Mouse (Mus musculus) embryonic facial prominence, embryonic 11.5 days (tissue): ENCODE data around the gene Ms4a15. TPM values are rescaled to one million over a fixed set of nuclear protein-coding genes. Genes with fewer than 3 reads are reported as not detected.

Experiments
- ATAC-seq: fragments of 200-750 bp; cut with Nextera tagmentation; replicated peaks from 2 replicates; pipeline ENCODE4 v1.8.0; 2017; ENCODE audit warnings: low read depth; ENCODE audit not compliant: insufficient number of reproducible peaks, low FRiP score, low TSS enrichment
- DNase-seq: peaks from one replicate; pipeline ENCODE4 v3.0.0-alpha.2; 2015; ENCODE audit warnings: low spot score
- H3K27ac ChIP-seq: fragments of 300-500 bp; sonication (generic); replicated peaks from 2 replicates; pipeline ENCODE4 v1.5.1; 2014; ENCODE audit warnings: mild to moderate bottlenecking, low read depth, low read length, control low read depth
- H3K27me3 ChIP-seq: fragments of 300-500 bp; sonication (generic); 2 replicates; pipeline ENCODE4 v1.6.1; 2014; ENCODE audit warnings: mild to moderate bottlenecking, low read length, moderate library complexity, mixed read lengths; ENCODE audit not compliant: control insufficient read depth, insufficient read depth
- H3K36me3 ChIP-seq: fragments of 300-500 bp; sonication (generic); replicated peaks from 2 replicates; pipeline ENCODE4 v1.6.1; 2014; ENCODE audit warnings: low read depth, mild to moderate bottlenecking, low read length, moderate library complexity, mixed read lengths; ENCODE audit not compliant: control insufficient read depth, insufficient read depth
- H3K4me1 ChIP-seq: fragments of 300-500 bp; sonication (generic); 2 replicates; pipeline ENCODE4 v1.6.1; 2014; ENCODE audit warnings: low read length, mixed read lengths; ENCODE audit not compliant: control insufficient read depth, insufficient read depth
- H3K4me2 ChIP-seq: fragments of 300-500 bp; sonication (generic); 2 replicates; pipeline ENCODE4 v1.6.1; 2014; ENCODE audit warnings: low read depth, mild to moderate bottlenecking, control low read depth, low read length, moderate library complexity
- H3K4me3 ChIP-seq: fragments of 300-500 bp; sonication (generic); 2 replicates; pipeline ENCODE4 v1.5.1; 2014; ENCODE audit warnings: low read depth, low read length, control low read depth
- H3K9ac ChIP-seq: fragments of 300-500 bp; sonication (generic); replicated peaks from 2 replicates; pipeline ENCODE4 v1.6.1; 2014; ENCODE audit warnings: mild to moderate bottlenecking, control low read depth, low read length
- H3K9me3 ChIP-seq: fragments of 300-500 bp; sonication (generic); replicated peaks from 2 replicates; pipeline ENCODE4 v1.6.1; 2016; ENCODE audit warnings: mild to moderate bottlenecking, low read length, inconsistent platforms, mixed read lengths; ENCODE audit not compliant: control insufficient read depth
- WGBS: fragments of 180-500 bp; shearing (Covaris S2); extraction: QIAGEN DNeasy Blood & Tissue Kit; methylation state at CpG from one replicate; pipeline ENCODE4 v1.1.7; 2014; 5-methylcytosine and 5-hydroxymethylcytosine counted together
- polyA plus RNA-seq: library from polyadenylated mRNA; unstranded; fragments of >200 nt; fragmentation: Nextera tagmentation; extraction: Ambion mirVana; gene quantifications from 2 replicates; pipeline ENCODE4 v1.2.1, GENCODE M21; 2014

The Ms4a15 gene
- not detected in 2 replicates for polyA plus RNA-seq

GRCm38 (mm10) chr19:10993150-10993549 lies at the start of gene Ms4a15:
Gene Ms4a15 (minus strand): TSS chr19:10993250.
- no peak for DNase-seq
- no peak within 1 kb of the TSS for H3K4me2 ChIP-seq
- no peaks in the 10 kb centered on the region for H3K9me3 ChIP-seq
- no peak for ATAC-seq
- no peaks in the 10 kb centered on the region for H3K36me3 ChIP-seq
- no peak within 1 kb of the TSS for H3K4me3 ChIP-seq
- no peaks in the 10 kb centered on the region; the same call in 1 of the 2 replicates for H3K27me3 ChIP-seq
- H3K27ac ChIP-seq = no peak within 1 kb of the TSS
- H3K4me1 ChIP-seq = no peaks in the 10 kb centered on the region
- H3K9ac ChIP-seq = no peak within 1 kb of the TSS
- WGBS = 88% methylated on average over 7 of the region's 7 CpGs

GRCm38 (mm10) chr19:11037570-11037969 lies 44.5 kb upstream of the Ms4a15 start:
- DNase-seq = no peak
- no peak overlapping the region for H3K27ac ChIP-seq
- no peak overlapping the region for H3K9ac ChIP-seq
- no peaks in the 10 kb centered on the region for H3K27me3 ChIP-seq
- H3K4me3 ChIP-seq = no peak overlapping the region
- no peaks in the 10 kb centered on the region for H3K9me3 ChIP-seq
- no peaks in the 10 kb centered on the region for H3K4me1 ChIP-seq
- no peak overlapping the region for H3K4me2 ChIP-seq
- no peaks in the 10 kb centered on the region for H3K36me3 ChIP-seq
- no peak for ATAC-seq

GRCm38 (mm10) chr19:11022382-11022781 lies 29.3 kb upstream of the Ms4a15 start:
- Histone ChIP-seq H3K36me3 (no peaks in the 10 kb centered on the region), H3K4me2 (no peak overlapping the region), H3K9me3 (no peaks in the 10 kb centered on the region), H3K9ac (no peak overlapping the region), H3K4me1 (no peaks in the 10 kb centered on the region), H3K27me3 (no peaks in the 10 kb centered on the region), H3K4me3 (no peak overlapping the region), H3K27ac (no peak overlapping the region)
- ATAC-seq (no peak), DNase-seq (no peak)

GRCm38 (mm10) chr19:11017891-11018290 lies 24.8 kb upstream of the Ms4a15 start, which contains the start of gene Ms4a18:
Gene Ms4a18 (minus strand): TSS chr19:11018031.
- H3K4me2 ChIP-seq = no peak within 1 kb of the TSS
- 89% methylated on average over 3 of the region's 3 CpGs for WGBS
- no peaks in the 10 kb centered on the region for H3K9me3 ChIP-seq
- no peak within 1 kb of the TSS for H3K4me3 ChIP-seq
- H3K36me3 ChIP-seq = no peaks in the 10 kb centered on the region
- no peak within 1 kb of the TSS for H3K27ac ChIP-seq
- no peak within 1 kb of the TSS for H3K9ac ChIP-seq
- DNase-seq = no peak
- no peaks in the 10 kb centered on the region for H3K4me1 ChIP-seq
- no peaks in the 10 kb centered on the region for H3K27me3 ChIP-seq
- ATAC-seq = no peak

GRCm38 (mm10) chr19:11017251-11017650 lies 24.2 kb upstream of the Ms4a15 start:
- no peaks in the 10 kb centered on the region for H3K27me3 ChIP-seq
- H3K4me3 ChIP-seq = no peak overlapping the region
- no peak overlapping the region for H3K9ac ChIP-seq
- no peaks in the 10 kb centered on the region for H3K9me3 ChIP-seq
- no peak for ATAC-seq
- H3K27ac ChIP-seq = no peak overlapping the region
- no peaks in the 10 kb centered on the region for H3K36me3 ChIP-seq
- no peak for DNase-seq
- no peaks in the 10 kb centered on the region for H3K4me1 ChIP-seq
- H3K4me2 ChIP-seq = no peak overlapping the region
- 84% methylated on average over 2 of the region's 2 CpGs for WGBS

GRCm38 (mm10) chr19:11015998-11016397 lies 22.9 kb upstream of the Ms4a15 start:
- 82% methylated on average over 1 of the region's 1 CpGs for WGBS
- Histone ChIP-seq H3K9ac (no peak overlapping the region), H3K4me1 (no peaks in the 10 kb centered on the region), H3K4me3 (no peak overlapping the region), H3K9me3 (no peaks in the 10 kb centered on the region), H3K4me2 (no peak overlapping the region), H3K36me3 (no peaks in the 10 kb centered on the region), H3K27me3 (no peaks in the 10 kb centered on the region), H3K27ac (no peak overlapping the region)
- ATAC-seq (no peak), DNase-seq (no peak)

- Histone ChIP-seq H3K4me2 (no peak overlapping the region), H3K27me3 (no peaks in the 10 kb centered on the region), H3K27ac (no peak overlapping the region), H3K9ac (no peak overlapping the region), H3K36me3 (no peaks in the 10 kb centered on the region), H3K4me1 (no peaks in the 10 kb centered on the region), H3K9me3 (no peaks in the 10 kb centered on the region), H3K4me3 (no peak overlapping the region)
- no peak for DNase-seq
- no peak for ATAC-seq
Measured at GRCm38 (mm10) chr19:11015468-11015867, 22.4 kb upstream of the Ms4a15 start.

GRCm38 (mm10) chr19:10991911-10992310 lies 1.1 kb downstream of the Ms4a15 start:
- Histone ChIP-seq H3K36me3 (no peaks in the 10 kb centered on the region), H3K27ac (no peak overlapping the region), H3K27me3 (no peaks in the 10 kb centered on the region; the same call in 1 of the 2 replicates), H3K9ac (no peak overlapping the region), H3K9me3 (no peaks in the 10 kb centered on the region), H3K4me3 (no peak overlapping the region), H3K4me1 (no peaks in the 10 kb centered on the region), H3K4me2 (no peak overlapping the region)
- ATAC-seq (no peak), DNase-seq (no peak)
